19 mouse cellular contexts compared by ENCODE assay signal in genomic region chr4:62729191-62729590, GRCm38 (mm10).
DNase-seq lines count a peak whose midpoint lies in the region; ATAC-seq lines count a peak whose summit lies in the region.
"Had no signal": no experiment of that assay in that cellular context is flagged by ENCODE, and none has a peak within 500 bp of the region (broad histone marks: within the 10 kb centered on the region; RNA-seq: fewer than 3 reads in every experiment).

No protein-coding gene starts in this region.

- 69% methylated on average over 4 of the region's 4 CpGs for WGBS in limb, embryonic 13.5 days
- 91% methylated on average over 4 of the region's 4 CpGs for WGBS in limb, embryonic 10.5 days

- H3K27ac ChIP-seq in limb, embryonic 13.5 days: peak overlapping the region; percentile 28; the same call in 1 of the 2 replicates
- H3K27ac ChIP-seq in limb, embryonic 10.5 days: no peak overlapping the region
- H3K27ac ChIP-seq: forebrain, embryonic 15.5 days; heart, embryonic 15.5 days; liver, embryonic 14.5 days; midbrain, embryonic 15.5 days; neural tube, embryonic 12.5 days had no signal

- no peaks in the 10 kb centered on the region for H3K36me3 ChIP-seq in limb, embryonic 13.5 days
- H3K36me3 ChIP-seq in limb, embryonic 10.5 days: no peaks in the 10 kb centered on the region
- H3K36me3 ChIP-seq: forebrain, embryonic 15.5 days; heart, embryonic 15.5 days; midbrain, embryonic 15.5 days; neural tube, embryonic 12.5 days had no signal

- no peak overlapping the region for H3K4me3 ChIP-seq in limb, embryonic 13.5 days
- H3K4me3 ChIP-seq in limb, embryonic 10.5 days: no peak overlapping the region
- H3K4me3 ChIP-seq: forebrain, embryonic 15.5 days; heart, embryonic 15.5 days; midbrain, embryonic 15.5 days; neural tube, embryonic 12.5 days had no signal

- peaks cover 49% of the 10 kb centered on the region for H3K4me1 ChIP-seq in limb, embryonic 13.5 days
- H3K4me1 ChIP-seq in limb, embryonic 10.5 days: peaks cover 40% of the 10 kb centered on the region
- H3K4me1 ChIP-seq: midbrain, embryonic 15.5 days had no signal

- no peak for DNase-seq in limb, embryonic 10.5 days (ENCODE audit: low spot score)
- DNase-seq in NIH3T3 (ENCODE audit: low read depth): peak; percentile 88
- DNase-seq in adrenal gland, adult 8-10 months: no peak
- DNase-seq: cerebellum, adult 18-20 months; kidney, adult 18-20 months; kidney, postnatal 14 days; lung, postnatal 4 days; thymus, adult 2 months had no signal

- no peak for ATAC-seq in limb, embryonic 13.5 days (ENCODE audit: low FRiP score, low read depth)
- peak; percentile 52 for ATAC-seq in common myeloid progenitor, adult 5-6 weeks (replicated peaks; ENCODE audit: low read depth, poor library complexity, severe bottlenecking)
- peak; percentile 81 for ATAC-seq in megakaryocyte progenitor cell, adult 5-6 weeks (replicated peaks; ENCODE audit: poor library complexity)
- no peak for ATAC-seq in inflammation-experienced regulatory T-cells, adult 6 months
- ATAC-seq: forebrain, embryonic 15.5 days; hindbrain, embryonic 16.5 days; midbrain, embryonic 15.5 days; Patski had no signal

- no peak overlapping the region for H3K4me2 ChIP-seq in limb, embryonic 13.5 days (replicated peaks)
- H3K4me2 ChIP-seq: forebrain, embryonic 15.5 days; heart, embryonic 15.5 days; midbrain, embryonic 15.5 days; neural tube, embryonic 12.5 days had no signal

- H3K27me3 ChIP-seq in limb, embryonic 13.5 days: no peaks in the 10 kb centered on the region
- no peaks in the 10 kb centered on the region for H3K27me3 ChIP-seq in limb, embryonic 10.5 days (ENCODE audit: low read depth, poor library complexity, severe bottlenecking)
- H3K27me3 ChIP-seq: forebrain, embryonic 15.5 days; heart, embryonic 15.5 days; midbrain, embryonic 15.5 days; neural tube, embryonic 12.5 days; Patski had no signal

- no peaks in the 10 kb centered on the region; the same call in 1 of the 2 replicates for H3K9me3 ChIP-seq in limb, embryonic 13.5 days
- H3K9me3 ChIP-seq in limb, embryonic 10.5 days (replicated peaks): no peaks in the 10 kb centered on the region
- H3K9me3 ChIP-seq: forebrain, embryonic 15.5 days; heart, embryonic 15.5 days; midbrain, embryonic 15.5 days had no signal

- no peak overlapping the region for H3K9ac ChIP-seq in limb, embryonic 13.5 days
- H3K9ac ChIP-seq: forebrain, embryonic 15.5 days; heart, embryonic 15.5 days; liver, embryonic 14.5 days; midbrain, embryonic 15.5 days; neural tube, embryonic 12.5 days had no signal

Comparison
In these comparisons a context has a peak if more than half of its experiments do, and no peak if none do; other contexts are left out.
1. ATAC-seq: peak in common myeloid progenitor, adult 5-6 weeks (single experiment) and megakaryocyte progenitor cell, adult 5-6 weeks (single experiment); none in limb, embryonic 13.5 days (single experiment) and inflammation-experienced regulatory T-cells, adult 6 months (single experiment).